Mouse (Mus musculus) effector memory CD4-positive, alpha-beta T cell, adult 5 months (primary cell): Measurements from ENCODE around the gene Qdpr. TPM values are rescaled to one million over a fixed set of nuclear protein-coding genes. Genes with fewer than 3 reads are reported as not detected.

Experiments used
- polyA plus RNA-seq: library from polyadenylated mRNA; unstranded; fragments of 100-300 nt; shearing (Covaris generic); gene quantifications from one replicate; pipeline ENCODE4 v1.2.1, GENCODE M21; 2017

The Qdpr gene
- 67.2 TPM for polyA plus RNA-seq

DNA sequence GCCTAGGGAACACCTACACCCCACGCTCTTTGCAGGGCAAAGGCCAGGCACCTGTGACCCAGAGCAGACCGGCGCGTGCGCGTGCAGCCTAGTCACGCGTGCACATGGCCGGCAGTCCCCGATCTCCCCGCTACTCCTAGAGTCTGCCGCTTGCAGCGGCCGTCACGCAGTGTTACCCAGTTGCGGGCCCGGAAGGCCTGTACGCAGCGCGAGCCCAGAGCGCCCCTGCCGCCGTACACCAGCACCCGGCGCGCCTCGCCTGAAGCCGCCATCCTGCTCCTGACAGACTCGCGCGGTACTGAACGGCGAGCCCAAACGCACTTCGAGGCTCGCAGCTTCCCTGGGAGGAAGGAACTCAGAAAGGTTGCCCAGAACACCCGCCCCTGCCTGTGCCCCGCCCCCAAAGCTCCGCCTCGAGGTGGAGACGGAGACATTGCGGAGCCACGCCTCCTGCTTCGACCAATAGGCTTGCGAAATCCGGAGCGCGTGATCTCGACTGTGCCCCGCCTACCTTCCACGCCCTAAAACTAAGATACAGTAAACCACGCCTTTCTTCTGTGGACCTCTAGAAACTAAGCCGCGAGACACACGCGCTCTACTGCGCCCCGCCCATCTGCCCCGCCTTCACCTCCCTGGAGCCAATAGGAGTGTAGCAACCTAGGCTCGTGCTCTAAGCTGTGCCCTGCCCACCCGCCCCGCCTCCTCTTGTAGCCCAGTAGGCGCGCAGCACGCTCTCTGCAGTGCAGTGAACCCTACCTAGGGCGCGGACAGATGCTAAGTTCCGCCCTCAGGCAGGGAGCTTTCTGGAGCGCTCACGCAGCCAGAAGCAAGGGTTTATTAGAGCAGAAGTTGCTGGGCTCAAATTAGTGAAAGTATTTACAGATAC, at the start of gene Qdpr:
Gene Qdpr, minus strand, starts transcription at position 406 of the 886 bp plus-strand sequence.

DNA sequence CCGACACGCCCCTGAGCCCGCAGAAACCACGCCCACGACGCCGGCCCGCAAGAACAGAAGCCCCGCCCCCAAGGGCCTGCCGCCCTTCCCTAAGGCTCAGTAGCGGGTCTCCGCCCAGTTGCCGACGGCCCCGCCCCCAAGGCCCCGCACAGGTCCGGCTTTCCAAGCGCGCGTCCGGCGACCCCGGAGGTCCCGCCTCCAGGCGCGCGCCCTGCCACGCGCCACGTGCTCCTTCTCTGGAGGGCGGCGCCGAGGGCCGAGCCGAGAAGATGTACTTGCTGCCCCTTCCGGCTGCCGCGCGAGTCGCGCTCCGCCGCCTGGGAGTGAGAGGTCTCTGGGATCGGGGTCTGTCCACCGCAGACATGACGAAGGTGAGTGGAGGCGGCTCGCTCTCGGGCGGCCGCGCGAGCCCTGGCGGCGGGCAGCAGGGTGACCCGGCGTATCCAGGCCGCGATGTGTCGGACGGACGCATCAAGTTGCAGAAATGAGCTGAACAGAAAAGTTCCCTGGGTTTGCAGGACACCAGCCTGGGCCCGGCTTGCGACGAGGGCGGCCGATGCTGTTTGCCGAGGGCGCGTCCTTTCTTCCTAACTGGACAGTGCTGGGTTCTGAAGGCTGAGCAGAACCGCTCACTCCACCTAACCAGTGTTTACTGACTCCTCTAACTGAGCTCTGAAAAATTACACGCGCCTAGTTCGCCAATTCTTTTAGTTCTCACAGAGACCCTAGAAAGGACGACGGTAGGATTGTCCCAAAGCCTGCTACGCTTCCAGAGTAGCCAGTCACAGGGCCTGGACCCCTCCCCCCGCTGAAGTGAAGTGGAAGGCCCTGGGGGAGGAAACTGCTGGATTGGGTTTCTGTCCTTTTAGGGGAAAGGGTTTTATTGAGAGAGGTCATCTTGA, 43.4 kb upstream of the Qdpr start, which contains the start of gene Lap3:
Gene Lap3, plus strand, starts transcription at position 184 of the 902 bp plus-strand sequence.

DNA sequence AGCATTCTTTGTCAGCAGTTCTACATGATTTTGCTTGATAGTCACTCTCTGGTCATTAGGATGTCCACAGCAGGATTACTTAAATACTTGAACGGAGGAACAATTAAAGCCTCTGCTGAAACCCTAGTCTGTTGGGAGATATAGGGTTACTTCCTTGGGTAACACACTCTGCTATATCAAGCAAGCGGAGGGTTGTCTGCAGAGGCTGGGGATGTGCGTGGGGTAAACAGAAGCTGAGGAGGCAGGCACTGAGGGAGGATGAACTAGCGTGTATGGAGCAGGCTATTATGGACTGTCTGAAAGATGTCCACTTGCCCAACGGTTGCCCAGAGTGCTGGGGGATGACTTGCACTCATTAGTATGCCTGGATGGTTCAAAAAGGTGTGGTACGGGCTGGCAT, 3.4 kb upstream of the Qdpr start, which contains the start of gene Clrn2:
Gene Clrn2, plus strand, starts transcription at position 301 of the 400 bp plus-strand sequence.

Other genes with a start within 250 kb of the Qdpr start
- gene Clrn2, start 3.5 kb upstream of the Qdpr start, polyA plus RNA-seq = not detected
- 22.9 TPM for gene Lap3, start 43.1 kb upstream of the Qdpr start, polyA plus RNA-seq
- 200 TPM for gene Med28, start 70.0 kb upstream of the Qdpr start, polyA plus RNA-seq
- 0.14 TPM for gene Fam184b, start 189.4 kb upstream of the Qdpr start, polyA plus RNA-seq
- gene Ncapg, start 219.7 kb upstream of the Qdpr start, polyA plus RNA-seq = 1.4 TPM